ENCODE assay signal across 9 mouse cellular contexts in genomic region chr1:151863797-151864147, GRCm38 (mm10).
DNase-seq lines count a peak whose midpoint lies in the region; TF ChIP-seq lines count a peak whose summit lies in the region.
"Had no signal": no experiment of that assay in that cellular context is flagged by ENCODE, and none has a peak within 500 bp of the region (broad histone marks: within the 10 kb centered on the region; RNA-seq: fewer than 3 reads in every experiment).

No protein-coding gene starts in this region.

- H3K27ac ChIP-seq in gastrocnemius, adult 2 months: peak overlapping the region; percentile 49

- TF ChIP-seq CTCF in gastrocnemius, adult 2 months (IDR thresholded peaks at IDR 0.05): no peak

- no peak overlapping the region for H3K4me3 ChIP-seq in gastrocnemius, adult 2 months

- DNase-seq in gastrocnemius, adult 2 months: peak; percentile 43
- no peak for DNase-seq in gastrocnemius, postnatal 25 days
- DNase-seq in ovary, adult 18-20 months (ENCODE audit: low spot score): peak; percentile 49
- no peak for DNase-seq in ovary, postnatal 10 days (ENCODE audit: low spot score)
- peak; percentile 53 for DNase-seq in large intestine, adult 2 months (ENCODE audit: low read depth, low spot score)
- DNase-seq in right cerebral cortex, postnatal 14 days: no peak
- no peak for DNase-seq in retina, postnatal 1 day
- no peak for DNase-seq in T-cell, adult 2 months (ENCODE audit: low spot score)
- DNase-seq: layer of hippocampus, adult 9-11 months had no signal

- WGBS in large intestine, adult 2 months: 40% methylated on average over 12 of the region's 12 CpGs

- intact Hi-C loops in gastrocnemius, adult 2 months (cut with DNase I): no loop called here

Comparison
In these comparisons a context has a peak if more than half of its experiments do, and no peak if none do; other contexts are left out.
1. DNase-seq: peak in gastrocnemius, adult 2 months (single experiment), ovary, adult 18-20 months (single experiment) and large intestine, adult 2 months (single experiment); none in gastrocnemius, postnatal 25 days (single experiment), ovary, postnatal 10 days (single experiment), right cerebral cortex, postnatal 14 days (single experiment), retina, postnatal 1 day (single experiment) and T-cell, adult 2 months (single experiment).